ENCODE assay signal across 8 mouse cellular contexts in the genomic region with DNA sequence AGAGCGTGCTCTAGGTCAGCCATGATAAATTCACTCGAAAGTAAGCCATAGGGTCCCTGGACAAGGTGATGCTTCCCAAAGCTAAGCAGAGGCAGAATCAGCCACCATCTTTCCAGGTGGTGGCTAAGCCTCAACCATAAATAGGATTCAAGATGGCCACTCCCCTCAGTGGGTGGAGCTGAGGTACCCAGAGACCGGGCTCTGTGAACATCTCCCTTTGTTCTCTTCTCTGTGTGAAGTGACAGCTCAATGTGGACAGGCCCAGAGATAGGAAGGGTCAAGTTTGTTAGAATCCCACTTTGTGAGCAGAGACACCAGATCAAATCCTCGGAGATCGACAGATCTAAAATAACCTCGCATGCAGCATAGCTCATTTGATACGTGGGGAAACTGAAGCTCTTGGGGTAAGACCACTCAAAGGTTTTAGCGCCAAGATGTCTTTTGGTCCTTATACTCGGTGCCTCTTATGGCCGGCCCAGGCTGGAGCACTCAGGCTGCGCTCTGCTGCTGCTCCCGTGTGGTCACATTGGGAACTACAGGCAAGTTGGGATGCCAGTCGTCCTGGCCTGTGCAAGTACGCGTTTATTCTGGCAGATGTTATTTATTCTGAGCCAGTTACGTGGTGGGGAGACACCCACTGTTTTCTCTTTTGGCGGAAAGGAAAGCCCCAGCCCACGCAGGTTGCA. TPM values are rescaled to one million over a fixed set of nuclear protein-coding genes. Genes with fewer than 3 reads are reported as not detected.
DNase-seq lines count a peak whose midpoint lies in the region; ATAC-seq and TF ChIP-seq lines count a peak whose summit lies in the region.

No protein-coding gene starts in this region.

- no peak for TF ChIP-seq EP300 in MEL (IDR thresholded peaks at IDR 0.05; ENCODE audit: low read depth in 1 of 2, low read length in 2 of 2)

- H3K9me3 ChIP-seq in MEL (replicated peaks; ENCODE audit: insufficient read depth, low read length), result no peaks in the 10 kb centered on the region
- H3K9me3 ChIP-seq in hindbrain, embryonic 12.5 days (replicated peaks), result 0 out of 2 replicates have a peak, but pooled peaks cover 6% of the 10 kb centered on the region

- H3K4me3 ChIP-seq in MEL (ENCODE audit: control insufficient read depth in 1 of 2, insufficient read depth in 1 of 2, low read depth in 2 of 2, low read length in 2 of 2), result peak overlapping the region in 1 of 2 experiments; percentile 4; a peak in 2 of 4 replicates
- no peak overlapping the region for H3K4me3 ChIP-seq in hindbrain, embryonic 12.5 days

- no peaks in the 10 kb centered on the region for H3K79me2 ChIP-seq in MEL (ENCODE audit: control insufficient read depth, insufficient read depth, low read length, poor library complexity)

- H3K36me3 ChIP-seq in MEL (ENCODE audit: control insufficient read depth in 1 of 2, insufficient read depth in 2 of 2, low read length in 2 of 2), result no peaks in the 10 kb centered on the region
- H3K36me3 ChIP-seq in hindbrain, embryonic 12.5 days, result no peaks in the 10 kb centered on the region

- DNase-seq in MEL (ENCODE audit: low read depth, low spot score), result peak; percentile 86
- peak; percentile 80 for DNase-seq in cerebellum, adult 8-10 months
- peak; percentile 93 to 94 for DNase-seq in layer of hippocampus, postnatal 10 days (ENCODE audit: low spot score in 2 of 2)
- peak; percentile 93 for DNase-seq in lung, postnatal 10 days
- DNase-seq in ovary, postnatal 36 days (ENCODE audit: low spot score), result peak; percentile 82
- peak; percentile 85 for DNase-seq in thymus, postnatal 25 days

- peaks cover 3 to 6% of the 10 kb centered on the region in 2 experiments; a peak in 3 of 4 replicates for H3K27me3 ChIP-seq in MEL (ENCODE audit: control insufficient read depth in 1 of 2, insufficient read depth in 2 of 2, low read length in 2 of 2)
- peaks cover 22% of the 10 kb centered on the region for H3K27me3 ChIP-seq in hindbrain, embryonic 12.5 days

- no peak for TF ChIP-seq POLR2A in MEL (IDR thresholded peaks at IDR 0.05; ENCODE audit: control insufficient read depth in 1 of 2, insufficient read depth in 1 of 2, low read depth in 1 of 2, low read length in 2 of 2, poor library complexity in 1 of 2)

- no peak overlapping the region for H3K4me2 ChIP-seq in hindbrain, embryonic 12.5 days (replicated peaks)

- peak; percentile 98 for TF ChIP-seq RAD21 in MEL (IDR thresholded peaks at IDR 0.05; ENCODE audit: low read depth, low read length)

- H3K27ac ChIP-seq in MEL (ENCODE audit: control insufficient read depth, low read depth, low read length), result no peak overlapping the region
- H3K27ac ChIP-seq in hindbrain, embryonic 12.5 days, result no peak overlapping the region

- 4% methylated on average over 18 of the region's 18 CpGs for WGBS in hindbrain, embryonic 12.5 days

- H3K4me1 ChIP-seq in MEL (ENCODE audit: control insufficient read depth in 1 of 2, insufficient read depth in 2 of 2, low read length in 2 of 2), result no peaks in the 10 kb centered on the region
- peaks cover 13% of the 10 kb centered on the region for H3K4me1 ChIP-seq in hindbrain, embryonic 12.5 days

- peak; percentile 97 to 99 (median 97) for TF ChIP-seq CTCF in MEL (IDR thresholded peaks at IDR 0.05 in 2 of 3, conservative IDR thresholded peaks at IDR 0.05 in 1 of 3; ENCODE audit: control insufficient read depth in 1 of 3, insufficient read depth in 1 of 3, low read depth in 2 of 3, low read length in 3 of 3, poor library complexity in 1 of 3, severe bottlenecking in 1 of 3)

- ATAC-seq in frontal cortex, adult (ENCODE audit: low TSS enrichment), result peak; percentile 63; the same call in 1 of the 2 replicates
- ATAC-seq in hindbrain, embryonic 12.5 days (ENCODE audit: low FRiP score), result peak; percentile 63

- H3K9ac ChIP-seq in MEL (ENCODE audit: control insufficient read depth, low read depth, low read length, poor library complexity, severe bottlenecking), result no peak overlapping the region
- no peak overlapping the region for H3K9ac ChIP-seq in hindbrain, embryonic 12.5 days

TF ChIP-seq in MEL, 35 proteins besides CTCF, POLR2A, EP300 and RAD21:
- TF ChIP-seq ETS1 (IDR thresholded peaks at IDR 0.05; ENCODE audit: low read depth, low read length), result no peak
- TF ChIP-seq HCFC1 (IDR thresholded peaks at IDR 0.05; ENCODE audit: low read depth, low read length), result no peak
- no peak for TF ChIP-seq USF2 (IDR thresholded peaks at IDR 0.05; ENCODE audit: borderline replicate concordance in 1 of 2, insufficient read depth in 1 of 2, low read depth in 1 of 2, low read length in 2 of 2)
- TF ChIP-seq ZKSCAN1 (IDR thresholded peaks at IDR 0.05; ENCODE audit: low read depth, low read length), result no peak
- no peak for TF ChIP-seq ZNF384 (IDR thresholded peaks at IDR 0.05; ENCODE audit: low read depth, low read length)
- TF ChIP-seq MAFK (IDR thresholded peaks at IDR 0.05; ENCODE audit: borderline replicate concordance, low read depth, low read length), result no peak
- TF ChIP-seq GATA1 (IDR thresholded peaks at IDR 0.05; ENCODE audit: low read depth, low read length), result no peak
- no peak for TF ChIP-seq KAT2A (conservative IDR thresholded peaks at IDR 0.05; ENCODE audit: low read depth, low read length)
- no peak for TF ChIP-seq UBTF (IDR thresholded peaks at IDR 0.05; ENCODE audit: borderline replicate concordance, insufficient read depth, low read depth, low read length)
- no peak for TF ChIP-seq MEF2A (IDR thresholded peaks at IDR 0.05; ENCODE audit: extremely low read depth, insufficient replicate concordance, low read depth, low read length, poor library complexity, severe bottlenecking)
- TF ChIP-seq USF1 (IDR thresholded peaks at IDR 0.05; ENCODE audit: low read depth, low read length), result no peak
- TF ChIP-seq JUND (IDR thresholded peaks at IDR 0.05; ENCODE audit: low read depth, low read length), result no peak
- peak; percentile 97 for TF ChIP-seq ZC3H11A (IDR thresholded peaks at IDR 0.05; ENCODE audit: low read depth, low read length)
- TF ChIP-seq SMC3 (IDR thresholded peaks at IDR 0.05; ENCODE audit: low read depth, low read length), result peak; percentile 99
- TF ChIP-seq SIN3A (IDR thresholded peaks at IDR 0.05; ENCODE audit: low read length), result peak; percentile 43; the same call in 1 of the 2 replicates
- no peak for TF ChIP-seq MXI1 (IDR thresholded peaks at IDR 0.05; ENCODE audit: low read depth, low read length)
- no peak for TF ChIP-seq CHD2 (IDR thresholded peaks at IDR 0.05; ENCODE audit: low read length)
- TF ChIP-seq TCF12 (IDR thresholded peaks at IDR 0.05; ENCODE audit: low read depth, low read length), result no peak
- no peak for TF ChIP-seq MYB (IDR thresholded peaks at IDR 0.05; ENCODE audit: low read depth, low read length)
- TF ChIP-seq POLR2AphosphoS2 (IDR thresholded peaks at IDR 0.05; ENCODE audit: low read length), result no peak
- TF ChIP-seq E2F4 (IDR thresholded peaks at IDR 0.05; ENCODE audit: borderline replicate concordance, low read depth, low read length), result no peak

RNA-seq across cellular contexts. Expression of a gene that starts 11.4 kb away (rescaled TPM):
- 28.5 and 33.3 TPM in 2 replicates for total RNA-seq in MEL (2012; rRNA removed)
- 10 to 100 TPM in 1 of 2 experiments, not detected in 1; 58.1 TPM for polyA plus RNA-seq in MEL (2012; ENCODE audit: insufficient read depth in 1 of 2, insufficient read length in 2 of 2, low read depth in 1 of 2, low replicate concordance in 2 of 2, missing spikeins in 1 of 2)
- 280 and 284 TPM in 2 replicates for polyA plus RNA-seq in hindbrain, embryonic 12.5 days (2016; fragmentation: Nextera tagmentation; extraction: Ambion mirVana)
- 100 to 1,000 TPM; 172 to 178 TPM for total RNA-seq in layer of hippocampus, postnatal 10 days (2021)

RNA-seq across cellular contexts. Expression of a gene that starts 38.3 kb away (rescaled TPM):
- total RNA-seq in MEL (2012; rRNA removed), result not detected in 2 replicates
- polyA plus RNA-seq in MEL (2012; ENCODE audit: insufficient read depth in 1 of 2, insufficient read length in 2 of 2, low read depth in 1 of 2, low replicate concordance in 2 of 2, missing spikeins in 1 of 2), result under 1 TPM in 1 of 2 experiments, not detected in 1; 0.07 TPM
- not detected in 2 replicates for polyA plus RNA-seq in hindbrain, embryonic 12.5 days (2016; fragmentation: Nextera tagmentation; extraction: Ambion mirVana)
- total RNA-seq in layer of hippocampus, postnatal 10 days (2021), result 10 to 100 TPM; 57.7 to 66.4 TPM

RNA-seq across cellular contexts. Expression of a gene that starts 49.5 kb away (rescaled TPM):
- total RNA-seq in MEL (2012; rRNA removed), result 12.6 and 14.5 TPM in 2 replicates
- 10 to 100 TPM in 1 of 2 experiments, not detected in 1; 32.2 TPM for polyA plus RNA-seq in MEL (2012; ENCODE audit: insufficient read depth in 1 of 2, insufficient read length in 2 of 2, low read depth in 1 of 2, low replicate concordance in 2 of 2, missing spikeins in 1 of 2)
- 32.2 and 39.2 TPM in 2 replicates for polyA plus RNA-seq in hindbrain, embryonic 12.5 days (2016; fragmentation: Nextera tagmentation; extraction: Ambion mirVana)
- total RNA-seq in layer of hippocampus, postnatal 10 days (2021), result 1 to 10 TPM; 1.0 to 1.3 TPM

Comparison
In these comparisons a context has a peak if more than half of its experiments do, and no peak if none do; other contexts are left out.
1. RNA of a gene that starts 38.3 kb away (total RNA-seq): 57.7 to 66.4 TPM in layer of hippocampus, postnatal 10 days; not detected in MEL; every median in the first group is over 10 times any median in the second.
2. Peak in every context shown above with its lines, with median percentiles within 50 percentile points of each other: DNase-seq.